Mouse (Mus musculus): ENCODE results near the gene Usp19. TPM values are rescaled to one million over a fixed set of nuclear protein-coding genes. Genes with fewer than 3 reads are reported as not detected.

Usp19 gene
- polyA plus RNA-seq (2014; fragmentation: Illumina TruSeq; extraction: RNeasy Lipid Tissue Mini Kit (QIAGEN cat#74804); ENCODE audit: low read depth, low replicate concordance): 100 TPM

GRCm38 (mm10) chr9:108490559-108491285, at the start of gene Usp19:
Usp19 (plus strand) TSS chr9:108490602.

GRCm38 (mm10) chr9:108460319-108461178, 29.9 kb upstream of the Usp19 start, which contains the start of gene Ccdc71:
Ccdc71 (plus strand) TSS chr9:108460527.

GRCm38 (mm10) chr9:108461181-108461631, 29.2 kb upstream of the Usp19 start, which contains the start of gene Klhdc8b:
Klhdc8b (minus strand) TSS chr9:108461581.

GRCm38 (mm10) chr9:108479721-108480351, 10.6 kb upstream of the Usp19 start, which contains the start of gene Lamb2:
Lamb2 (plus strand) TSS chr9:108479736.

GRCm38 (mm10) chr9:108507619-108508434, 17.4 kb downstream of the Usp19 start, which contains the start of gene Qars:
Qars (plus strand) TSS chr9:108507706.

GRCm38 (mm10) chr9:108516380-108517251, 26.2 kb downstream of the Usp19 start, which contains the start of gene Qrich1:
Qrich1 (plus strand) TSS chr9:108516806.

Other genes with a start within 250 kb of the Usp19 start
- 197 TPM for gene Dag1, start 226.6 kb upstream of the Usp19 start, polyA plus RNA-seq (2014; fragmentation: Illumina TruSeq; extraction: RNeasy Lipid Tissue Mini Kit (QIAGEN cat#74804); ENCODE audit: low read depth, low replicate concordance)
- 25.6 TPM for gene Nicn1, start 200.2 kb upstream of the Usp19 start, polyA plus RNA-seq (2014; fragmentation: Illumina TruSeq; extraction: RNeasy Lipid Tissue Mini Kit (QIAGEN cat#74804); ENCODE audit: low read depth, low replicate concordance)
- 5.7 TPM for gene Amt, start 193.7 kb upstream of the Usp19 start, polyA plus RNA-seq (2014; fragmentation: Illumina TruSeq; extraction: RNeasy Lipid Tissue Mini Kit (QIAGEN cat#74804); ENCODE audit: low read depth, low replicate concordance)
- gene Rhoa, start 184.5 kb upstream of the Usp19 start, polyA plus RNA-seq (2014; fragmentation: Illumina TruSeq; extraction: RNeasy Lipid Tissue Mini Kit (QIAGEN cat#74804); ENCODE audit: low read depth, low replicate concordance): 213 TPM
- gene Tcta, start 184.4 kb upstream of the Usp19 start, polyA plus RNA-seq (2014; fragmentation: Illumina TruSeq; extraction: RNeasy Lipid Tissue Mini Kit (QIAGEN cat#74804); ENCODE audit: low read depth, low replicate concordance): 65.8 TPM
- gene Gpx1, start 151.7 kb upstream of the Usp19 start, polyA plus RNA-seq (2014; fragmentation: Illumina TruSeq; extraction: RNeasy Lipid Tissue Mini Kit (QIAGEN cat#74804); ENCODE audit: low read depth, low replicate concordance): 131 TPM
- gene Usp4, start 142.7 kb upstream of the Usp19 start, polyA plus RNA-seq (2014; fragmentation: Illumina TruSeq; extraction: RNeasy Lipid Tissue Mini Kit (QIAGEN cat#74804); ENCODE audit: low read depth, low replicate concordance): 61.1 TPM
- 0.86 TPM for gene 1700102P08Rik, start 97.8 kb upstream of the Usp19 start, polyA plus RNA-seq (2014; fragmentation: Illumina TruSeq; extraction: RNeasy Lipid Tissue Mini Kit (QIAGEN cat#74804); ENCODE audit: low read depth, low replicate concordance)
- not detected for gene Ccdc36, start 62.1 kb upstream of the Usp19 start, polyA plus RNA-seq (2014; fragmentation: Illumina TruSeq; extraction: RNeasy Lipid Tissue Mini Kit (QIAGEN cat#74804); ENCODE audit: low read depth, low replicate concordance)
- not detected for gene BC048562, start 54.1 kb upstream of the Usp19 start, polyA plus RNA-seq (2014; fragmentation: Illumina TruSeq; extraction: RNeasy Lipid Tissue Mini Kit (QIAGEN cat#74804); ENCODE audit: low read depth, low replicate concordance)
- gene Ccdc71, start 30.1 kb upstream of the Usp19 start, polyA plus RNA-seq (2014; fragmentation: Illumina TruSeq; extraction: RNeasy Lipid Tissue Mini Kit (QIAGEN cat#74804); ENCODE audit: low read depth, low replicate concordance): 13.9 TPM
- 18.2 TPM for gene Klhdc8b, start 29.0 kb upstream of the Usp19 start, polyA plus RNA-seq (2014; fragmentation: Illumina TruSeq; extraction: RNeasy Lipid Tissue Mini Kit (QIAGEN cat#74804); ENCODE audit: low read depth, low replicate concordance)
- gene Lamb2, start 10.9 kb upstream of the Usp19 start, polyA plus RNA-seq (2014; fragmentation: Illumina TruSeq; extraction: RNeasy Lipid Tissue Mini Kit (QIAGEN cat#74804); ENCODE audit: low read depth, low replicate concordance): 225 TPM
- 78.2 TPM for gene Qars, start 17.1 kb downstream of the Usp19 start, polyA plus RNA-seq (2014; fragmentation: Illumina TruSeq; extraction: RNeasy Lipid Tissue Mini Kit (QIAGEN cat#74804); ENCODE audit: low read depth, low replicate concordance)
- 50.0 TPM for gene Qrich1, start 26.2 kb downstream of the Usp19 start, polyA plus RNA-seq (2014; fragmentation: Illumina TruSeq; extraction: RNeasy Lipid Tissue Mini Kit (QIAGEN cat#74804); ENCODE audit: low read depth, low replicate concordance)
- gene Impdh2, start 69.7 kb downstream of the Usp19 start, polyA plus RNA-seq (2014; fragmentation: Illumina TruSeq; extraction: RNeasy Lipid Tissue Mini Kit (QIAGEN cat#74804); ENCODE audit: low read depth, low replicate concordance): 66.9 TPM
- gene Ndufaf3, start 76.8 kb downstream of the Usp19 start, polyA plus RNA-seq (2014; fragmentation: Illumina TruSeq; extraction: RNeasy Lipid Tissue Mini Kit (QIAGEN cat#74804); ENCODE audit: low read depth, low replicate concordance): 41.2 TPM
- gene Dalrd3, start 79.3 kb downstream of the Usp19 start, polyA plus RNA-seq (2014; fragmentation: Illumina TruSeq; extraction: RNeasy Lipid Tissue Mini Kit (QIAGEN cat#74804); ENCODE audit: low read depth, low replicate concordance): 40.3 TPM
- 15.6 TPM for gene Wdr6, start 88.1 kb downstream of the Usp19 start, polyA plus RNA-seq (2014; fragmentation: Illumina TruSeq; extraction: RNeasy Lipid Tissue Mini Kit (QIAGEN cat#74804); ENCODE audit: low read depth, low replicate concordance)
- gene P4htm, start 107.1 kb downstream of the Usp19 start, polyA plus RNA-seq (2014; fragmentation: Illumina TruSeq; extraction: RNeasy Lipid Tissue Mini Kit (QIAGEN cat#74804); ENCODE audit: low read depth, low replicate concordance): 17.8 TPM
- gene Arih2, start 158.8 kb downstream of the Usp19 start, polyA plus RNA-seq (2014; fragmentation: Illumina TruSeq; extraction: RNeasy Lipid Tissue Mini Kit (QIAGEN cat#74804); ENCODE audit: low read depth, low replicate concordance): 39.2 TPM
- 202 TPM for gene Slc25a20, start 171.5 kb downstream of the Usp19 start, polyA plus RNA-seq (2014; fragmentation: Illumina TruSeq; extraction: RNeasy Lipid Tissue Mini Kit (QIAGEN cat#74804); ENCODE audit: low read depth, low replicate concordance)
- 62.2 TPM for gene Prkar2a, start 198.7 kb downstream of the Usp19 start, polyA plus RNA-seq (2014; fragmentation: Illumina TruSeq; extraction: RNeasy Lipid Tissue Mini Kit (QIAGEN cat#74804); ENCODE audit: low read depth, low replicate concordance)